16 mouse cellular contexts compared by ENCODE assay signal in genomic region chr9:80563655-80564054, GRCm38 (mm10).
"Had no signal": no experiment of that assay in that cellular context is flagged by ENCODE, and none has a peak within 500 bp of the region (broad histone marks: within the 10 kb centered on the region; RNA-seq: fewer than 3 reads in every experiment).

No protein-coding gene starts in this region.

- DNase-seq: liver, postnatal 0 days; lung, adult 2 months; lung, postnatal 14 days; lung, postnatal 36 days; right cerebral cortex, postnatal 14 days; thymus, adult 18-20 months; thymus, postnatal 14 days; thymus, postnatal 36 days had no signal

- H3K36me3 ChIP-seq: liver, embryonic 15.5 days; lung, embryonic 15.5 days; midbrain, embryonic 12.5 days; midbrain, embryonic 15.5 days; neural tube, embryonic 12.5 days had no signal

- H3K4me2 ChIP-seq: liver, embryonic 15.5 days; lung, embryonic 15.5 days; midbrain, embryonic 12.5 days; midbrain, embryonic 15.5 days; neural tube, embryonic 12.5 days had no signal

- H3K4me1 ChIP-seq: liver, embryonic 15.5 days; megakaryocyte, embryonic 14.5 days; midbrain, embryonic 12.5 days; midbrain, embryonic 15.5 days; neural tube, embryonic 12.5 days had no signal

- H3K27me3 ChIP-seq: liver, embryonic 15.5 days; lung, embryonic 15.5 days; megakaryocyte, embryonic 14.5 days; midbrain, embryonic 12.5 days; midbrain, embryonic 15.5 days; neural tube, embryonic 12.5 days had no signal

- H3K4me3 ChIP-seq: liver, embryonic 15.5 days; lung, embryonic 15.5 days; megakaryocyte, embryonic 14.5 days; midbrain, embryonic 12.5 days; midbrain, embryonic 15.5 days; neural tube, embryonic 12.5 days had no signal

- H3K27ac ChIP-seq: liver, embryonic 15.5 days; lung, embryonic 15.5 days; macrophage; midbrain, embryonic 12.5 days; midbrain, embryonic 15.5 days; neural tube, embryonic 12.5 days had no signal

- H3K9ac ChIP-seq: liver, embryonic 15.5 days; liver, postnatal 0 days; lung, embryonic 15.5 days; midbrain, embryonic 12.5 days; midbrain, embryonic 15.5 days; neural tube, embryonic 12.5 days had no signal

- ATAC-seq: liver, postnatal 0 days; lung, postnatal 0 days; midbrain, embryonic 15.5 days had no signal

- H3K9me3 ChIP-seq: liver, embryonic 15.5 days; lung, embryonic 15.5 days; megakaryocyte, embryonic 14.5 days; midbrain, embryonic 12.5 days; midbrain, embryonic 15.5 days; neural tube, embryonic 12.5 days had no signal
